Mouse (Mus musculus) megakaryocyte, adult 5-6 weeks (primary cell): ENCODE data around the gene Spag6. TPM values are rescaled to one million over a fixed set of nuclear protein-coding genes. Genes with fewer than 3 reads are reported as not detected.

Experiments
- total RNA-seq, 2 experiments: library from RNA; stranded (forward) in 1 of 2; stranded (reverse) in 1 of 2; fragments of 153-499, 151-499 nt in 1 of 2; fragments of 221-1000, 200-1000 nt in 1 of 2; gene quantifications; 2 replicates each; pipeline versions ENCODE4 v1.2.3 to v1.2.4; 2015 to 2017

Gene Spag6
- total RNA-seq, 2 experiments from 2014 or later, result not detected

Other genes with a start within 250 kb of the Spag6 start
- gene Commd3, start 21.6 kb upstream of the Spag6 start, total RNA-seq (2015), result 112 and 114 TPM in 2 replicates
- 105 and 126 TPM in 2 replicates for gene Commd3, start 21.6 kb upstream of the Spag6 start, total RNA-seq (2017)
- gene Bmi1, start 17.0 kb upstream of the Spag6 start, total RNA-seq (2015), result 18.1 and 22.2 TPM in 2 replicates
- 16.5 and 23.3 TPM in 2 replicates for gene Bmi1, start 17.0 kb upstream of the Spag6 start, total RNA-seq (2017)